Mouse (Mus musculus) embryonic facial prominence, embryonic 14.5 days (tissue): Measurements from ENCODE around the gene Il17rd. TPM values are rescaled to one million over a fixed set of nuclear protein-coding genes. Genes with fewer than 3 reads are reported as not detected.

Experiments
- ATAC-seq: fragments of 200-750 bp; cut with Nextera tagmentation; 2 replicates; pipeline ENCODE4 v1.8.0; 2017; ENCODE audit warnings: low read depth, moderate number of reproducible peaks, moderate TSS enrichment
- DNase-seq: peaks from one replicate; pipeline ENCODE4 v3.0.0-alpha.2; 2015; ENCODE audit warnings: low spot score
- H3K27ac ChIP-seq: fragments of 300-500 bp; sonication (generic); replicated peaks from 2 replicates; pipeline ENCODE4 v1.5.1; 2014; ENCODE audit warnings: low read depth, mild to moderate bottlenecking, low read length, moderate library complexity
- H3K27me3 ChIP-seq: fragments of 300-500 bp; sonication (generic); replicated peaks from 2 replicates; pipeline ENCODE4 v1.6.1; 2014; ENCODE audit warnings: low read length; ENCODE audit not compliant: control insufficient read depth, insufficient read depth
- H3K36me3 ChIP-seq: fragments of 300-500 bp; sonication (generic); 2 replicates; pipeline ENCODE4 v1.6.1; 2014; ENCODE audit warnings: low read length, mixed read lengths; ENCODE audit not compliant: control insufficient read depth, insufficient read depth
- H3K4me1 ChIP-seq: fragments of 300-500 bp; sonication (generic); 2 replicates; pipeline ENCODE4 v1.6.1; 2014; ENCODE audit warnings: antibody characterized with exemption, low read length; ENCODE audit not compliant: control insufficient read depth, insufficient read depth
- H3K4me2 ChIP-seq: fragments of 300-500 bp; sonication (generic); 2 replicates; pipeline ENCODE4 v1.6.1; 2014; ENCODE audit warnings: low read depth, mild to moderate bottlenecking, low read length, moderate library complexity, mixed read lengths
- H3K4me3 ChIP-seq: fragments of 300-500 bp; sonication (generic); 2 replicates; pipeline ENCODE4 v1.5.1; 2014; ENCODE audit warnings: low read depth, mild to moderate bottlenecking, low read length
- H3K9ac ChIP-seq: fragments of 300-500 bp; sonication (generic); 2 replicates; pipeline ENCODE4 v1.6.1; 2014; ENCODE audit warnings: low read depth, mild to moderate bottlenecking, low read length, moderate library complexity, mixed read lengths
- H3K9me3 ChIP-seq: fragments of 300-500 bp; sonication (generic); 2 replicates; pipeline ENCODE4 v1.6.1; 2016; ENCODE audit warnings: low read length; ENCODE audit not compliant: control insufficient read depth
- WGBS: fragments of 180-500 bp; shearing (Covaris S2); extraction: QIAGEN DNeasy Blood & Tissue Kit; methylation state at CpG from one replicate; pipeline ENCODE4 v1.1.7; 2014; 5-methylcytosine and 5-hydroxymethylcytosine counted together
- polyA plus RNA-seq: library from polyadenylated mRNA; unstranded; fragments of >200 nt; fragmentation: Nextera tagmentation; extraction: Ambion mirVana; gene quantifications from 2 replicates; pipeline ENCODE4 v1.2.1, GENCODE M21; 2014

Gene Il17rd
- polyA plus RNA-seq, 1 experiment from 2014 or later: 4.9 TPM

DNA sequence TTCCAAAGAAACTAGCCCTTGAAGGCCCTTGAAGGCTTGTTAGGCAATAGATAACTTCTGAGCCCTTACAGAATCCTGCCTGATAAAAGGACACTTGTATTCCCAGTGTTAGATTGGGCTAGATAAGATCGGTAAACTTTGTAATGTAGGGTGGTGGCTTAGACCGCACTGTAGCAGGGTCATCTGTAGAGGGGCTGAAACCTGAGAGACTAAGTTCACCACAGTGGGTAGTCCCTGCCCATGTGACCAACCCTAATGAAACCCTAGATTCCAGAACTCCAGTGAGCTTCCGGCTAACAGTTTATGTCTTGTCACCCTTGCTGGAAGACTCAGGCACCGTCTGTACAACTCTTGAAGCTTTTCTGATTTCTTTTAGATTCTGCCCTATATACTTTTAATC, 25.1 kb upstream of the Il17rd start:
- DNase-seq (no peak), ATAC-seq (no peak)
- 39% methylated on average over 4 of the region's 4 CpGs for WGBS
- Histone ChIP-seq H3K36me3 (no peaks in the 10 kb centered on the region), H3K9ac (no peak overlapping the region), H3K27ac (no peak overlapping the region), H3K9me3 (no peaks in the 10 kb centered on the region), H3K4me2 (no peak overlapping the region), H3K4me3 (no peak overlapping the region), H3K4me1 (no peaks in the 10 kb centered on the region), H3K27me3 (no peaks in the 10 kb centered on the region)

- Histone ChIP-seq H3K4me2 (no peak overlapping the region), H3K36me3 (no peaks in the 10 kb centered on the region), H3K27me3 (no peaks in the 10 kb centered on the region), H3K4me3 (no peak overlapping the region), H3K9ac (no peak overlapping the region), H3K4me1 (no peaks in the 10 kb centered on the region), H3K27ac (no peak overlapping the region), H3K9me3 (no peaks in the 10 kb centered on the region)
- DNase-seq: no peak
- ATAC-seq: no peak
- 92% methylated on average over 2 of the region's 2 CpGs for WGBS
These were observed 20.8 kb upstream of the Il17rd start for GRCm38 (mm10) chr14:27017936-27018335.

DNA sequence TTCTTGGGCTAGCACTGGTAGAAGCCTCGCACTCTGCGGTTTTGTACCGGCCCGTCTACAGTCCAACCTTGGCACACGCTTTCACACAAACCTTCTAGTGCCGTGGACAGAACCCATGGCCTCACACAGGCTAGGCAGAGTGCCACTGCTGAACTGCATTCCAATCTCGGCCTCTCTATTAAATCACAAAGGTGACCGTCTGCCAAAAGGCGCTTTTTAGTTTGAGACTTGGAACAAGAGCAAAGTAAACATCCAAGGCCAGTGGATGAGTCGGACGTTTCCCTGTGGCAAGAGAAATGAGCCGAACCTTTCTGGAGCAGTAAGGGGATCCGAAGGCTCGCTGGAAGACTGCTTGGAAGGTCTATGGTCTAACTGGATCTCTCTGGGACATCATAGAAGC, 18.9 kb upstream of the Il17rd start:
- no peak for DNase-seq
- Histone ChIP-seq H3K4me1 (no peaks in the 10 kb centered on the region), H3K9ac (no peak overlapping the region), H3K36me3 (no peaks in the 10 kb centered on the region), H3K9me3 (no peaks in the 10 kb centered on the region), H3K4me3 (no peak overlapping the region), H3K27me3 (no peaks in the 10 kb centered on the region), H3K4me2 (no peak overlapping the region), H3K27ac (no peak overlapping the region)
- WGBS: 85% methylated on average over 14 of the region's 14 CpGs
- ATAC-seq: no peak

DNA sequence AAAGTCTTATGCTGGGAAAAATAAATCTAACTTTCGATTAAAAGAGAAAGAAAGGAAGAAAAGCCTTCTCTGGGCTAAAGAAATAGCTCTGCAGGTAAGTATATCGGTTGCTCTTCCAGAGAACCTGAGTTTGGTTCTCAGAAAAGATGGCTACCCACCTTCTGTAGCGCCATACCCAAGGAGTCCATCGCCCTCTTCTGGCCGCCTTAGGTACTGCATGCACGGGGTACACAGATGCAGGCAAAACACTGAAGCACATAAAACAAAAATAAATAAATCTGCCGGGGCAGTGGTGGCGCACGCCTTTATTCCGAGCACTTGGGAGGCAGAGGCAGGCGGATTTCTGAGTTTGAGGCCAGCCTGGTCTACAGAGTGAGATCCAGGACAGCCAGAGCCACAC, 15.9 kb upstream of the Il17rd start:
- H3K4me3 ChIP-seq: no peak overlapping the region
- DNase-seq: no peak
- H3K36me3 ChIP-seq: no peaks in the 10 kb centered on the region
- WGBS: 49% methylated on average over 11 of the region's 11 CpGs
- H3K4me2 ChIP-seq: no peak overlapping the region
- H3K27ac ChIP-seq: no peak overlapping the region
- H3K4me1 ChIP-seq: no peaks in the 10 kb centered on the region
- no peaks in the 10 kb centered on the region for H3K27me3 ChIP-seq
- no peaks in the 10 kb centered on the region for H3K9me3 ChIP-seq
- no peak overlapping the region for H3K9ac ChIP-seq
- ATAC-seq: no peak

- ATAC-seq: no peak
- Histone ChIP-seq H3K9me3 (no peaks in the 10 kb centered on the region), H3K27ac (no peak overlapping the region), H3K9ac (no peak overlapping the region), H3K4me2 (no peak overlapping the region), H3K4me1 (no peaks in the 10 kb centered on the region), H3K27me3 (no peaks in the 10 kb centered on the region), H3K4me3 (no peak overlapping the region), H3K36me3 (no peaks in the 10 kb centered on the region)
- DNase-seq: no peak
- 88% methylated on average over 4 of the region's 4 CpGs for WGBS
These were observed 14.1 kb upstream of the Il17rd start for GRCm38 (mm10) chr14:27024664-27025063.

DNA sequence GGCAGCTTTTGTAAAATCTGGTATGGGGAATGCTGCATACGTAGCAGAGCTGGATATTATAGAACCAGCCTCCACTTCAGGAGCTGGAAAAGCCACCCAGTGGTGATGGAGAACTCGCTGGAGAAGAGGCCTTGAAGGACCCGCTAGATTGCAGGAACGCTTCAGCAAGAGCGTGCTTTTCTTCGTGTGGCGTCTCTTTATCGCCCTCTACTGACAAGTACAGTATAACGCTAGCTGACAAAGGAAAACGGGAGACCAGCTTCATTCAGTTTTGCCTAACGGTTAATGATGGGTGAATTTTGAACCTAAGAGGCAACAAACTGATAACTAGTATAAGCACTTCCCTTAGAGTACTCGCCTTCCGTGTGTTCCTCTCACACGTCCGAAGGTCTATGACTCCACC, 9.0 kb upstream of the Il17rd start:
- no peak overlapping the region for H3K4me2 ChIP-seq
- no peaks in the 10 kb centered on the region for H3K27me3 ChIP-seq
- H3K36me3 ChIP-seq: no peaks in the 10 kb centered on the region
- no peaks in the 10 kb centered on the region for H3K4me1 ChIP-seq
- H3K9ac ChIP-seq: peak overlapping the region; percentile 5; the same call in 1 of the 2 replicates
- no peak overlapping the region; the same call in 1 of the 2 replicates for H3K27ac ChIP-seq
- H3K9me3 ChIP-seq: no peaks in the 10 kb centered on the region
- peak; percentile 86 for ATAC-seq
- peak; percentile 94 for DNase-seq
- no peak overlapping the region for H3K4me3 ChIP-seq
- 5% methylated on average over 15 of the region's 15 CpGs for WGBS

DNA sequence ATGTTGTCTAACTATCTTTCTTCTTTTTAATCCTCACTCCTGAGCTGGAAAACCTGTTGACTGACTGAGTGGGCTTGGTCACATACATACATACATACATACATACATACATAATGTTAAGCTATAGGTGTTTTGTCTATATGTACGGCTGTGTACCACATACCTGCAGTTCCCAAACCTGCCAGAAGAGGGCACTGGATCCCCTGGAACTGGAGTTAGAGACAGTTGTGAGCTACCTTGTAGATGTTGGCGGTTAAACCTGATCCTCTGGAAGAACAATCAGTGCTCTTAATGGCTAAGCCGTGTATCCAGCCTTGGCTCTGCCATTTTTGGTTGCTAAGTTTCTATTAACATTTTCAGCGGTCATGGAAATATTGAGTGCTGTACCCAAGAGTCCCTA, 7.6 kb upstream of the Il17rd start:
- H3K4me2 ChIP-seq: no peak overlapping the region
- H3K9ac ChIP-seq: no peak overlapping the region
- H3K27me3 ChIP-seq: no peaks in the 10 kb centered on the region
- 14% methylated on average over 4 of the region's 4 CpGs for WGBS
- DNase-seq (peak; percentile 69), ATAC-seq (peak; percentile 19; the same call in 1 of the 2 replicates)
- no peaks in the 10 kb centered on the region for H3K36me3 ChIP-seq
- no peaks in the 10 kb centered on the region for H3K4me1 ChIP-seq
- H3K9me3 ChIP-seq: no peaks in the 10 kb centered on the region
- no peak overlapping the region for H3K4me3 ChIP-seq
- no peak overlapping the region for H3K27ac ChIP-seq

DNA sequence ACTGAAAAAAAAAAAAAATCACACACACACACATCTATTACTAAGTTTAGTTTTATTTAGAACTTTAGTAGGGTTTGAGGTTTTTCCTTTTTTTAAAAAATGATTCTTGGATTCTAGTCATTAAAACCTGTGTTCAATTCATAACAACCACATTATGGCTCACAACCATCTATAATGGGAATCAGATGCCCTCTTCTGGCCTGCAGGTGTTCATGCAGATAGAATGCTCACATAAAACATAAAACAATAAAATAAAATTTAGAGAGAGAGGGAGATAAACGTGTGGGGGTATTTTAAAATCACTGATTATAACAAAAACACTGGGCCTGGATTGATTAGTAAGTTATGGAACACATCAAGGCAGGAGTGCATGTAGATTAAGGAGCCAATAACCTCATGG, 1.2 kb upstream of the Il17rd start:
- no peaks in the 10 kb centered on the region for H3K9me3 ChIP-seq
- no peak overlapping the region for H3K27ac ChIP-seq
- WGBS: 68% methylated on average over 1 of the region's 1 CpGs
- H3K27me3 ChIP-seq: no peaks in the 10 kb centered on the region
- no peak overlapping the region for H3K9ac ChIP-seq
- H3K4me2 ChIP-seq: no peak overlapping the region
- DNase-seq (no peak), ATAC-seq (no peak)
- no peak overlapping the region for H3K4me3 ChIP-seq
- H3K36me3 ChIP-seq: no peaks in the 10 kb centered on the region
- peaks cover 5% of the 10 kb centered on the region for H3K4me1 ChIP-seq

DNA sequence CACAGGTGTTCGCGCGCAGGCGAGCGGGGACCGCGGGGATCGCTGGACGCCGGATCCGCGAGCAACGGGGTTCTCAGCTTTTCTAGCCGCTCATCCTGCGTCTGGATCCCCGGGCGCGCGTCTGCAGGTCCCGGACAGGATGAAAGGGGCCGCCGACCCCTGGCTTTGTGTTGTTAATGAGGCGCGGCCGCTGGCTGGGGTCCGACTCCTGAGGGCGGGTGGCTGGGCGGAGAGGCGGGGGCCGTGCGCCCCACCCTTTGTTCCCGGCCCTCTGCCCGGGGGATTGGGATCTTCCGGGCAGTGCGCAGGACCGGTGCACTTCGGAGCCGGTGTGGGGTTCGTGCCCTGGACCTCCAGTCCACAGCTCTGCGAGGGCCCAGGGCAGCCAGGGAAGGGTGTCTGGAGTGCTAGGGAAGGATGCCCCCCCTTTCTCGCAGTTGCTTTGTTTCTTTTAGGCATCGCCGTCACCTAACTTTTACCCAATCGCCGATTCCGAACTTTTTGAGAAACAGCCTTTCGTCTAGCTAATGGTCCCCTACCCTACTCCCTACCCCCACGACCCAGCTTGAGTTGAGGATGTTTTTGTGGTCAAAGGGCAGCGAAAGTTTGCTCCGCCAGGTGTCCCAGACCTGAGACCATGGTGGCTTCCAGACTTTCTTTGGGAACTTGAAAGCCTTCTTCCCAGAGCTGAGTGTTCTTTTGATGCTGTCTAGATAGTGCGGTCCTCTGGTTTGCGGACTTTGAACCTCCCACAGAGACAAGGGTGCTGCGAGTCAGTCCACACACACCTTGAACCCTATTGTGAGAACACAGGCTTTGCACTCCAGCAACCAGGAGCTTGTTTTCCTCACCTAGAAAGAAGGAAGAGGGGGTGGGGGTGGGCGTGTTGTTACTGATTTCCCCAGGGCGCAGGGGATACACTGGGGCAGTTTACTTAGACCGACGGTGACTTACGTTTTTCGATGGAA, 824 bp downstream of the Il17rd start:
- no peaks in the 10 kb centered on the region for H3K9me3 ChIP-seq
- H3K4me1 ChIP-seq: peaks cover 26% of the 10 kb centered on the region
- no peak for DNase-seq
- H3K9ac ChIP-seq: peak overlapping the region; percentile 92
- H3K4me3 ChIP-seq: peak overlapping the region; percentile 99
- peak; percentile 16 for ATAC-seq
- H3K27ac ChIP-seq: peak overlapping the region; percentile 82
- H3K36me3 ChIP-seq: no peaks in the 10 kb centered on the region
- under 1% methylated on average over 27 of the region's 59 CpGs for WGBS
- H3K4me2 ChIP-seq: peak overlapping the region; percentile 93
- H3K27me3 ChIP-seq: no peaks in the 10 kb centered on the region
